Mouse (Mus musculus) megakaryocyte-erythroid progenitor cell, adult 5-6 weeks (primary cell): ENCODE data around the gene Hcar2. TPM values are rescaled to one million over a fixed set of nuclear protein-coding genes. Genes with fewer than 3 reads are reported as not detected.

ENCODE experiments used
- ATAC-seq: replicated peaks from 2 replicates; pipeline ENCODE4 v1.8.0; 2016; ENCODE audit warnings: mild to moderate bottlenecking, inconsistent platforms; ENCODE audit not compliant: severe bottlenecking, poor library complexity, low FRiP score, low TSS enrichment
- total RNA-seq, 2 experiments: library from RNA; stranded (forward) in 1 of 2; stranded (reverse) in 1 of 2; fragments of 200-1000, 215-1000 nt in 1 of 2; fragments of >200 nt in 1 of 2; fragmentation: Nextera tagmentation in 1 of 2; gene quantifications; 2 replicates each; pipeline ENCODE4 v1.2.3; 2014 to 2017

Hcar2 gene
- not detected in 2 replicates for total RNA-seq (2014; fragmentation: Nextera tagmentation)
- not detected in 2 replicates for total RNA-seq (2017)

GRCm38 (mm10) chr5:123865365-123865764, at the start of gene Hcar2:
Gene Hcar2, minus strand, starts transcription at chr5:123865499.
- ATAC-seq = no peak

- ATAC-seq = no peak
These were observed 49.6 kb upstream of the Hcar2 start for GRCm38 (mm10) chr5:123914852-123915251.

GRCm38 (mm10) chr5:123907631-123907977, 42.3 kb upstream of the Hcar2 start:
- ATAC-seq = peak; percentile 21

DNA sequence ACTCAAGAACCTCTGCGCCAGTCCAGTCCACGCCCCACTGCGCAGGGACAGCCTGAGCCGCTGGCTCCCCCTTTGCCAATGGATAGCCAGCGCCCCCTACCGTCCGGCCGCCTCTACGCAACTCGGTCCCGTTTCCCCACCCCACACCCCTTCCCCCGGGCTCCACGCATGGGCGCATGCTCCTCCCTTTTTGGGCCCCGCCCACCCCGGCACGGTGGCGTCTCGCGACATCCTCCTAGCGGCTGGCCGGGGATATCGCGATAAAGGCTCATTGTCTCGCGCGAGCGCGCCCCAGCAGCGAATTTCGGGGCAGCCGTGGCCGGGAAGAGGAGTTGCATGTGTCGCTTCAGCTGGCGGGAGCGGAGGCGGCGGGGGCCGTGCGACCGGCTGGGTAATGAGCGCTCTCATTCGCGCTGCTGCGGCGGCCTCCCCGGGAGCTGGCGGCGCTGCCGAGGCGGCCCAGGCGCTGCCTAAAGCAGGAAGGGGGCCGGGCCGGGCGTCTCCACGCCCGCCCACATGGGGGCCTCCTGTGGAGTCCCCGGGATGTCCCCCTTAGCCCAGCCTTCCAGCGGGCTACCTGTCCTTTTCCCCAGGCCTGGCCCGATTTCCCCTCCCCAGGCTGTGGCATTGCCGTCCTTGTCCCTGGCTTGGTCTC, 41.8 kb upstream of the Hcar2 start, which contains the start of gene Denr:
Denr (plus strand) TSS at position 200 of the 655 bp plus-strand sequence.
- peak; percentile 97 for ATAC-seq

DNA sequence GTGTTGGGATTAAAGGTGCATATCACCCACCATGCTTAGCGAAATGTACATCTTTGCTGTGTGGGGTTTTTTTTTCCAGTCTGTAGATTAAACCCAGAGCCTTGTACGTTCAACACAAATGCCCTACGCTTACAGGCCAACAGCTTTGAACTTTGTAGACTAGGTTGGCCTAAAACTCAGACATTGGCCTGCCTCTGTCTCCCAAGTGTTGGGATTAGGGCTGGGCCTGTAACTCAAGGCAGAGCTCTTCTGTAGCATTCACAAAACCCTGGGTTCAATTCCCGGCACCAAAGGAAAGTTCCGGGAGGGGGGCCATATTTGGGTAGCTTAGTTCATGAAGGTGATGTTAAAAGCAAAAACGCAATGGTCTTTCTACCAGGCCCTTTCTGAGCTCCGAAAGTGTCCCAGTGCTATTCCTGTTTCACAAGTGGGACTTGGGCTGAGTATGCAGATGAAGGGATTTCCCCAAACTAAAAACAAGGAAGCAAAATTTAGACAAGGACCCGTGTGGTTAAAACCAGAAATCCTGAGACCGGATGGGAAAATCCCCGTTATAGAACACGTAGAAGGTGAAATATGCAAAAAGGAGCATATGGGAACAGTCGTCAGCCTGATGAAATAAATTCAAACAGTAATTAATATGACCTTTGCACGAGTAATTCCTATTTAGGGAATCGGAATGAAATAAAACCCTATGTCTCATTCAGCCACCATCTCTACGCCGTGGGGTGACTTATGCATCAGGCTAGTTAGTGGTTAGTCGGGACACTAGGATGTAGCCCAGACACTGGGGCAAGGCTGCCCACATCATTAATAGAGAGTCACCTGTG, 41.1 kb upstream of the Hcar2 start:
- ATAC-seq = no peak

DNA sequence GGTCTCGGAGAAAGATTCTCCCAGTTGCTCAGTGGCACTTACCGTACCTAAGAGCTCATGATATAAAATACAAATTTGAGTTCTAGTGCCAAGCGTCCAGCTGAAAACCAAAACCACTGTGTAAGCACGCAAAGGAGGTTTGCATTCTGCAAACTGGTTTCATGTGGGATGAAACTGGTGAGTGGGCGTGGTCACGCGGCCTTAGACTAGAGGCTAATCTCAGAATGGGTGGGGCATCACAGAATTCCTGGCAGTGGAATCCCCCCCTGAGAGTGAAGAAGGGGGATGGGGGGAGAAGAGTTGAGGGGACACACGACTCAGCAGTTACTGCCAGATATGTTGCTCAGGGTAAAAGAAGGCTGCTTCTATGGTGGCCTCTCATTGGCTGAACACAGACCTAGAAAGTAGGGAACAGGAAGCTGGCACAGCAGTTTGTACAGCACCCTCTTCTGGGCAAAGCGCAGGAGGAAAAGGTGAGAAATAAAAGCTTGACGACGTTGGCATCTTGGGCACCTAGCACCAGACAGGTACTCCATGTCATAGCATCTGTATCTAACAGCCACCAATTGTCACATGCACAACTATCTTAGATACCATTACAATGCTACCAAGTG, 38.9 kb upstream of the Hcar2 start:
- ATAC-seq = no peak

GRCm38 (mm10) chr5:123897352-123897751, 32.1 kb upstream of the Hcar2 start:
- no peak for ATAC-seq

DNA sequence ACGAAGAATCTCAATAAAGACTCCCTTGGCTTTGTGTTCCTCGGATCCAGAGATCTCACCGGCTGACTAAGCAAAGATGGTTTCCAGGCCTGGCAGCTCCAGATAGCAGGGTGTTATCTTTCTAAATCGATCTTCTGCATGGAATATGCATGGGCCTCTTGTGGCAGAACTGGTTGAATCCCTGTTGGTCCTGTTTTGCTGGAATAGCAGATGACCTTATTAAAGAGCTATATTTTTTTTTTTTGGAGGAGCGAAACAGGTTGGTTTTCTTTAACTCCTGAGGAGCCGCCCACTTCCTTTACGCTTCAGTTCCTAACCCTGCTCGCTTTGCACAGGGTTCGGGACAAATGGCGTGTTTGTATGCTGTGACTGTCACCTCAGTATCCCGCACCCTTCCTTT, 31.1 kb upstream of the Hcar2 start:
- no peak for ATAC-seq

- ATAC-seq = no peak
These were observed 28.2 kb upstream of the Hcar2 start for GRCm38 (mm10) chr5:123893520-123893919.

DNA sequence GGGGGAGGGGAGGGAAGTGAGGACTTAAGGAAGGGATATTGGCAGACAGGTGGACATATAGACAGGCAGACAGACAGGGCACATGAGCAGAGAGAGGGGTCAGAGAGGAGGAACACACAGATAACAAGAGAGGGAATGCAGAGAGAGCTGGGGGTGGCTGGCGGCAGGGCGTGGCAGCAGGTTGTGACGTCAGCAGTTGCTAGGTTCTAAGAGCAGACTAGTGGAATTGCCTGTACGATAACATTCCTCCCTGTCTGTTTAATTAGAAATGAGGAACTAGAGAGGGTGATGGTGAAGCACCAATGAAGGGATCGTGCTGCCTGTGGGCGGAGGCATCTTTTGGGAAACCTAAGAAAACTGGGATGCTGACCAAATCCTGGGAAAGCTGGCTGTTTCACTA, 26.4 kb upstream of the Hcar2 start:
- ATAC-seq = peak; percentile 86

- no peak for ATAC-seq
These were observed 25.7 kb upstream of the Hcar2 start for GRCm38 (mm10) chr5:123890987-123891386.

- ATAC-seq = no peak
These were observed 25.0 kb upstream of the Hcar2 start for GRCm38 (mm10) chr5:123890312-123890711.

- no peak for ATAC-seq
These were observed 21.1 kb upstream of the Hcar2 start for GRCm38 (mm10) chr5:123886365-123886764.

DNA sequence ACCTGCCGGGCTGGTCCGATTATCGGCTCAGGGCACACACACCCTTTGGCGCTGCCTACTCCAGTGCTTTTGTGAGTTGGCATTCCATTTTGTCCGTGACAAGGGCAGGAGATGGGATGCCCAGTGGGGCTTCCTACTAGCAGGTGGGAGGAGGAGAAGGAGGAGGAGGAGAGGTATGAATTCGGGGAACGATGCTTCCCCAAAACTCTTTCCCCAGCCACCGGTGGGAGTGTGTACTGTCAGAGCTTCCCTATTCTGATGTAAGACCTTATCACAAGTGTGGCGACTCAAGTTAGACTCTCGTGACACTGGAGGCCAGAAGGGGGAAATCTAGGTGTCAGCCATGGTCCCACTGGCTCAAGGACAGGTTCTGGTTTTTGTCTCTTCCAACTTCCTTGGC, 19.0 kb upstream of the Hcar2 start:
- no peak for ATAC-seq

- ATAC-seq = no peak
These were observed 18.6 kb upstream of the Hcar2 start for GRCm38 (mm10) chr5:123883891-123884290.

DNA sequence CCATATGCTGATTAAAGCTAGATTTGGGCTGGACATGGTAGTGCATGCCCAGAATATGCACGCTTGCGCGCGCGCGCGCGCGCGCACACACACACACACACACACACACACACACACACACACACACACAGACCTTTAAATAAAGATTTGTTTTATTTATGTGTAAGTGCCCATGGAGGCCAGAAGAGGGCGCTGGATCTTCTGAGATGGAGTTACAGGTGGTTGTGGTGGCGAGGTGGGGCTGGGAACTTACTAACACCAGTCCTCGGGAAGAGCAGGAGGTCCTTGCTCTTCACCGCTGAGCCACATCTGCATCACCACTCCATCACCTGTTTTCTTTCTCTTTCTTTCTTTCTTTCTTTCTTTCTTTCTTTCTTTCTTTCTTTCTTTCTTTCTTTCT, 15.5 kb upstream of the Hcar2 start:
- no peak for ATAC-seq

DNA sequence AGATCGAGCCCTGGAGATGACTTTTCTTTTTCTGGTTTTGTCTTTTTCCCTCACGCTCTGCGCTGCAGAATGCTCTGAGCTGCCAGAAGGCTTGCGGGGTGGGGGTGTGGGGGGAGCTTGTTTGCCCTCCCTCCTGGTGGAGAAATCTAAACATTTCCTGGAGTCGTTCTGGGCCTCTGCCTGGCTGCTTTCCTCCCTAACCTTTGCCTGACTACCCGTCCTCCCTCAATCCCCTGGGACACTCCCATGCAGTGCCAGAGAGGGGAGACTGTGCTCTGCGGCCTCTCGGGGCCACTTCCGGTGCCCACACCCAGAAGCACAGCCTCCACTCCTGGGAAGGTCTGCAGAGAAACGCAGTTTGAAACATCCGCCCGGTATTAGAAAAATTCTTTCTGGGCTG, 14.6 kb upstream of the Hcar2 start, which contains the start of gene Hcar1:
Hcar1 (minus strand) TSS at position 93 of the 400 bp plus-strand sequence.
- ATAC-seq = no peak

DNA sequence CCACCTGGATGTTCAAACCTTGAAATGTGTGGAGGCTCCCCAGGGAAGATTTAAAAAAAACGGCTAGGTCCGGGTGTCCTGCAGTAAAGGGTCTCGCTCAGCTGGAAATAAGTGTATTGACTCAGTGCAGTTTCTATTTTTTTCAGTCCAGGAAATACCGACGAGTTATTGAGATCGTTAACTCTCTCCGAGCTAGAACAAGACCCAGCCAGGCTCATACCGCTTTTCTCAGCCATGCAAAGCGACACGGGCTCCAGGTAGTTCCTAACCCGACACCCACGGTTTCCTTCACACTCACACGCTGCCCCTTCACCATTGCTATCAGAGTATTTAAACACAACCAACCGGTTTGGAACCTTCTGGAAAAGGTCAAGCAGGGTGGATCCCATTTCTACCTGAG, 12.8 kb upstream of the Hcar2 start:
- ATAC-seq = no peak

GRCm38 (mm10) chr5:123874177-123874576, 8.9 kb upstream of the Hcar2 start:
- no peak for ATAC-seq

DNA sequence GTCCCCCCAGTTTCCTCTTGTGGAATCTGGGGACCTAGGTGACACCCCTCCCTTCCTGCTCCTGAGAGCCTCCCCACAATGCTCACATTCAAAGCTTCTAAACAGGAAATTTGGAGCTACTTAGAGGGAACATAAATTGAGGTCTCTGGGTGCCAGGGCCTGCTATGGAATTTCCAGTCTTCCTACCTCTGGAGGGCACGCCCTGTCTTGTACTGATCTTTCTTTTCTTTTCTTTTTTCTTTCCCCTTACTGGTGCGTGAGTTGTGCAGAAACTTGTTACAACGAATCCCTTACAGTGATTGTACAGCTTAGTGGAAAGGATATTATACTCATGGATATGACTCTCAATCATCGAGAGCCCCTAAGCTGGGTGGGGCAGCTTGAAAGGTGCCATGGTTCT, 4.3 kb upstream of the Hcar2 start:
- ATAC-seq = no peak
